Mouse (Mus musculus) heart, adult 8-10 months (tissue): ENCODE data around the gene Gm45716. TPM values are rescaled to one million over a fixed set of nuclear protein-coding genes. Genes with fewer than 3 reads are reported as not detected.

Source experiments
- DNase-seq: peaks from one replicate; pipeline ENCODE4 v3.0.0; 2022; ENCODE audit warnings: low spot score
- total RNA-seq, 4 experiments: library from RNA; stranded (reverse); gene quantifications; 2 replicates each; pipeline ENCODE4 v1.2.4; 2022

Gene Gm45716
- total RNA-seq, 4 experiments from 2014 or later = 5.7 to 7.4 (median 7.1) TPM

- DNase-seq = no peak
Measured at GRCm38 (mm10) chr11:90283159-90283558, 95.7 kb downstream of the Gm45716 start.

GRCm38 (mm10) chr11:90283601-90284000 lies 96.1 kb downstream of the Gm45716 start:
- no peak for DNase-seq

- no peak for DNase-seq
Measured at GRCm38 (mm10) chr11:90284079-90284478, 96.6 kb downstream of the Gm45716 start.

GRCm38 (mm10) chr11:90284623-90285022 lies 97.1 kb downstream of the Gm45716 start:
- DNase-seq = no peak

GRCm38 (mm10) chr11:90286550-90287154 lies 99.2 kb downstream of the Gm45716 start:
- no peak for DNase-seq

- DNase-seq = no peak
Measured at GRCm38 (mm10) chr11:90291156-90291555, 103.7 kb downstream of the Gm45716 start.

- no peak for DNase-seq
Measured at GRCm38 (mm10) chr11:90292766-90293165, 105.3 kb downstream of the Gm45716 start.

- no peak for DNase-seq
Measured at GRCm38 (mm10) chr11:90294622-90295021, 107.1 kb downstream of the Gm45716 start.

Other genes starting within 250 kb of the Gm45716 start
- gene Pctp, start 184.8 kb upstream of the Gm45716 start, total RNA-seq = 1 to 10 TPM; 3.5 to 5.1 (median 4.6) TPM
- gene Tmem100, start 157.3 kb upstream of the Gm45716 start, total RNA-seq = 10 to 100 TPM in 3 of 4 experiments, 1 to 10 TPM in 1; 8.6 to 12.2 (median 11.6) TPM
- 10 to 100 TPM; 23.7 to 34.1 (median 28.2) TPM for gene Mmd, start 61.8 kb downstream of the Gm45716 start, total RNA-seq
- 10 to 100 TPM; 14.6 to 34.7 (median 21.5) TPM for gene Hlf, start 203.2 kb downstream of the Gm45716 start, total RNA-seq